Mouse (Mus musculus) C2C12 (cell line): ENCODE measurements at regions not wholly inside any gene's neighbourhood (a gene's known extent, or its start where the extent isn't known, plus 50 kb on each side); places are given as distances from the start of the nearest gene placed in this dataset.

ENCODE experiments used
- H3K27me3 ChIP-seq: one replicate; pipeline ENCODE4 v1.6.1; 2011; ENCODE audit not compliant: control insufficient read depth, insufficient read depth, insufficient read length
- H3K36me3 ChIP-seq: one replicate; pipeline ENCODE4 v1.6.1; 2011; ENCODE audit not compliant: control insufficient read depth, insufficient read depth
- H3K4me3 ChIP-seq: one replicate; pipeline ENCODE4 v1.5.1; 2011; ENCODE audit warnings: mild to moderate bottlenecking, control low read depth; ENCODE audit not compliant: poor library complexity, insufficient read depth, severe bottlenecking
- H3K79me2 ChIP-seq: one replicate; pipeline ENCODE4 v1.6.1; 2011; ENCODE audit not compliant: control insufficient read depth, insufficient read depth
- H3K79me3 ChIP-seq: one replicate; pipeline ENCODE4 v1.6.1; 2011; ENCODE audit warnings: low read depth, control low read depth
- H3ac ChIP-seq: one replicate; pipeline ENCODE3; 2011; ENCODE audit warnings: low read depth; ENCODE audit not compliant: control insufficient read depth, insufficient read length
- CEBPB ChIP-seq: IDR thresholded peaks from one replicate; pipeline ENCODE4 v1.6.1; 2011; ENCODE audit warnings: low read depth, mild to moderate bottlenecking, control low read depth, moderate library complexity
- CTCF ChIP-seq: IDR thresholded peaks from one replicate; pipeline ENCODE4 v1.5.1; 2011; ENCODE audit not compliant: control insufficient read depth, insufficient read depth, insufficient read length
- FOSL1 ChIP-seq: IDR thresholded peaks from one replicate; pipeline ENCODE4 v1.8.0; 2011; ENCODE audit warnings: mild to moderate bottlenecking, low read length; ENCODE audit not compliant: poor library complexity, insufficient read depth, severe bottlenecking
- MAX ChIP-seq: IDR thresholded peaks from one replicate; pipeline ENCODE4 v1.6.1; 2011; ENCODE audit warnings: mild to moderate bottlenecking, control low read depth
- MYOD1 ChIP-seq: IDR thresholded peaks from one replicate; pipeline ENCODE4 v1.6.1; 2011; ENCODE audit warnings: low read depth; ENCODE audit not compliant: control insufficient read depth, insufficient read length
- MYOG ChIP-seq: IDR thresholded peaks from one replicate; pipeline ENCODE4 v1.6.1; 2011; ENCODE audit not compliant: control insufficient read depth, insufficient read length; ENCODE audit errors: extremely low read depth
- USF1 ChIP-seq: IDR thresholded peaks from one replicate; pipeline ENCODE4 v1.6.1; 2011; ENCODE audit warnings: low read depth, mild to moderate bottlenecking, control low read depth, moderate library complexity

DNA sequence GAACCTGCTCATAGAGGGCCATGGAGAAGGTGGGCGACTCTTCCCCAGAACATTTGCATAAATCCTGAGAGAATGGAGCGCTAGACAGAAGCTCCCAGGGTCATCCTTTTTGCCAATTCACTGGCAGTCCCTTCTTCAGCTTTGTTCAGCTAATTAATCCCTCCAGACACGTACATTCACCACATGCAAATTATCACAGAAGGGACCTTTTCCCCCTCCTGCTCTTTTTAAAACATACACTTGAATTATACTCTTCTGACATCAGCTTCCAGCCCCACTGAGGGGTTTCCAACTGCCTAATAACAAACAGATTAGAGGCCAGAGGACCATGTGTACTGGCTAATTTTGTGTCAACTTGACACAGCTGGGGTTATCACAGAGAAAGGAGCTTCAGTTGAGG lies 497.2 kb downstream of the Bnc2 start:
- Histone ChIP-seq H3K27me3 (no peaks in the 10 kb centered on the region), H3K4me3 (no peak overlapping the region), H3K79me2 (no peaks in the 10 kb centered on the region), H3K36me3 (no peaks in the 10 kb centered on the region), H3K79me3 (no peaks in the 10 kb centered on the region), H3ac (no peak overlapping the region)
- no peak for TF ChIP-seq CTCF
- no peak for TF ChIP-seq CEBPB
- TF ChIP-seq FOSL1, result no peak
- TF ChIP-seq MAX, result no peak
- no peak for TF ChIP-seq MYOG
- TF ChIP-seq USF1, result no peak
- TF ChIP-seq MYOD1, result no peak

DNA sequence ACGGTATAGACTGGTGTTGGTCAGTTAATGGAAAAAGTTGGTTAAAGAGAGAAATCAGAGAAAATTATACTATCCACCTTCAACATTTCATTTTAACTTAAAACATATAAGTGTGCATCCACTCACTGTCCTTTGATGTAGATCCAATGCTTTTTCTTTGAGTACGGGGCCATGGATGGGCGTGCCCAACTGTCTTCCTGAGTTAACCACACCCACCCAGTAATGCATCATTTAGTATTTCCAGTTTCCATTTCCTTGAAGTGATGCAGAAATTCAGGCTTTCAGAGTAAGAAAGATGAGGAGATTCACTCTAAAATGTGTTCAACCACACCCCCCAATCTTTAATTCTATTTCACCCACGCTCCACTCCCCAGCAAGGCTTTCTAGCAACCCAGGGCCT lies 490.6 kb downstream of the Bnc2 start:
- Histone ChIP-seq H3K36me3 (no peaks in the 10 kb centered on the region), H3K79me2 (no peaks in the 10 kb centered on the region), H3K79me3 (no peaks in the 10 kb centered on the region), H3K4me3 (no peak overlapping the region), H3K27me3 (no peaks in the 10 kb centered on the region), H3ac (no peak overlapping the region)
- no peak for TF ChIP-seq FOSL1
- no peak for TF ChIP-seq MYOD1
- TF ChIP-seq USF1, result no peak
- TF ChIP-seq CTCF, result no peak
- TF ChIP-seq MYOG, result no peak
- no peak for TF ChIP-seq MAX
- TF ChIP-seq CEBPB, result no peak

DNA sequence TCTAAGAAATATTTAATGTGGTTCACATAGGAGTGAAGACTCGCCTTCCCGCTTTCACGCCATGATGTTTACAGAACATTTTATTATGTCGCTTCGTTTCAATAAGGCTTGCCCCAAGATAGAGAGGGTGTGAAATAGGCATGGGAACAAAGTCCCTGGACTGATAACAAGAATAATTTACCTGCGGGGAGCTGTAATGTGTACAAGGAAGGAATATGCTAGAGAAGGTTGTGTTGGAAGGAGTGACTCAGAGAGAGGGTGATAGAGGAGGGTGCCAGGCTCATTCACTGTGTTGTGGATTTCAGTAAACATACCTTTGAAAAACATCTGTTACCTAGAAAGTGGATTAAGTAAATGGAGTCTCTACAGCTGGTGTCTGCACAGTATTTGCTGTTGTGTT lies 490.2 kb downstream of the Bnc2 start:
- TF ChIP-seq USF1, result no peak
- TF ChIP-seq MAX, result no peak
- TF ChIP-seq CEBPB, result no peak
- no peak for TF ChIP-seq FOSL1
- TF ChIP-seq MYOG, result no peak
- Histone ChIP-seq H3K27me3 (no peaks in the 10 kb centered on the region), H3K4me3 (no peak overlapping the region), H3ac (no peak overlapping the region), H3K36me3 (no peaks in the 10 kb centered on the region), H3K79me2 (no peaks in the 10 kb centered on the region), H3K79me3 (no peaks in the 10 kb centered on the region)

DNA sequence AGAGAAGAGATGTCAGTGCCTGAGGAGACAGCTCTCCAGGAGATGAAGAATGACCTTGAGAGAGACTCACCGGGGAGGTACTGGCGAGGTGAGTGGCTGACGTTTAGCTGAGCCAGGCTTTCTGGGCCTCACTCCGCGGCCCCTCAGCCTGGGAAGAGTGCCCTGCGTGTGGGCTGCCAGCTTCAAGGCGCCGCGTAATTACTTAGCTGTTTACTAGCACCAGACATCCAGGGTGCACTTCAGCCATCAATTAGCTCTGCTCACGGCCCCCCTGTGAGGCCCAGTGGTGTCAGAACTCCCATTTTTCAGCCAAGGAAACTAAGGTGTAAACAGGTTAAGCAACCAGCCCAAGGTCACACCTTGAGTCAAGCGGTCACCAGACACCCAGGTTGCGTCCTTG lies 485.8 kb downstream of the Bnc2 start:
- Histone ChIP-seq H3ac (no peak overlapping the region), H3K79me2 (no peaks in the 10 kb centered on the region), H3K79me3 (no peaks in the 10 kb centered on the region), H3K27me3 (no peaks in the 10 kb centered on the region), H3K4me3 (no peak overlapping the region), H3K36me3 (no peaks in the 10 kb centered on the region)
- TF ChIP-seq MYOG (no peak), CTCF (no peak), MAX (no peak), FOSL1 (no peak), USF1 (no peak), CEBPB (no peak), MYOD1 (no peak)

DNA sequence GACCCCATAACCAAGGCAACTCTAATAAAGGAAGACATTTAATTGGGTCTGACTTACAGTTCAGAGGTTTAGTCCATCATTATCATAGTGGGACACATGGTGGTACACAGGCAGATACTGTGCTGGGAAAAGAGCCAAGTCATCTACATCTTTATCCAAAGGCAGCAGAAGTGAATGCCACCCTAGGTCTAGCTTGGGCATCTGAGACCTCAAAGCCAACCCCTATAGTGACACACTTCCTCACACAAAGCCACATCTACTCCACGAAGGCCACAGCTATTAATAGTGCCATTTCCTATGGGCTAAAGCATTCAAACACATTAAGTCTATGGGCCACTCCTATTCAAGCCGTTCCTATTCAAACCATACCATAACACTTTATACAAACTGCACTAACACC lies 483.8 kb downstream of the Bnc2 start:
- Histone ChIP-seq H3K79me3 (no peaks in the 10 kb centered on the region), H3ac (no peak overlapping the region), H3K79me2 (no peaks in the 10 kb centered on the region), H3K4me3 (no peak overlapping the region), H3K36me3 (no peaks in the 10 kb centered on the region), H3K27me3 (no peaks in the 10 kb centered on the region)
- TF ChIP-seq USF1, result no peak
- no peak for TF ChIP-seq CEBPB
- TF ChIP-seq MYOD1, result no peak
- no peak for TF ChIP-seq CTCF
- TF ChIP-seq MAX, result no peak
- no peak for TF ChIP-seq FOSL1

DNA sequence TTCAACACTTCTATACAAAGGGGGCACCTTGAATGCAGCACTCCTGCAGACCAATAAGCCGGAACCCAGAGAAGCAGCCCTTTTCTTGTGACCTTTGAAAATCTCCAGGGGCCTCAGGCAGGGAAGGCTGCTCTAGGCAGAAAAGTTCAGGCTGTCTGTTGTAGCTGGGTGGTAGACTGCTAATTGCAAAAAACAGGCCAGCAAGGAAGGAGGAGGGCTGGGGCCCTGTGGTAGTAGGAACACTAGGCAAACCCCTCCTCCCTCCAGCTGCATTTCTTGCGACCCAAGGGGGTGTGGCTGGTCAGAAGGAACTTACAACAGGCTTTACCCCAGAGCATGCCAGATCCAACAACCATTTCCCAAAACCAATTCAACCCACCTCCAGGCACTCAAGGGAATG lies 482.8 kb downstream of the Bnc2 start:
- Histone ChIP-seq H3K79me3 (no peaks in the 10 kb centered on the region), H3K4me3 (no peak overlapping the region), H3K36me3 (no peaks in the 10 kb centered on the region), H3K27me3 (no peaks in the 10 kb centered on the region), H3K79me2 (no peaks in the 10 kb centered on the region), H3ac (no peak overlapping the region)
- TF ChIP-seq FOSL1 (no peak), MAX (no peak), USF1 (no peak), MYOD1 (no peak)
